Mouse (Mus musculus): ENCODE measurements at regions not wholly inside any gene's neighbourhood (a gene's known extent, or its start where the extent isn't known, plus 50 kb on each side); places are given as distances from the start of the nearest gene placed in this dataset.
A peak's percentile ranks its signal among the peaks of the same experiment; 100 is the strongest.

GRCm38 (mm10) chr16:13204948-13205470 is 51.3 kb upstream of the Mrtfb start:
- no peaks in the 10 kb centered on the region for H3K36me3 ChIP-seq (ENCODE audit: control insufficient read depth, insufficient read depth)
- H3K9ac ChIP-seq (ENCODE audit: low read depth, low read length): no peak overlapping the region
- no peak overlapping the region for H3K4me3 ChIP-seq (ENCODE audit: low read depth, low read length)
- ATAC-seq: no peak
- H3K9me3 ChIP-seq (ENCODE audit: control insufficient read depth): no peaks in the 10 kb centered on the region
- no peaks in the 10 kb centered on the region for H3K27me3 ChIP-seq (replicated peaks; ENCODE audit: control insufficient read depth, insufficient read depth, low read length)
- H3K27ac ChIP-seq (ENCODE audit: low read depth, low read length): no peak overlapping the region
- WGBS: 84% methylated on average over 6 of the region's 6 CpGs
- no peak overlapping the region for H3K4me2 ChIP-seq (replicated peaks; ENCODE audit: low read depth)
- H3K4me1 ChIP-seq (replicated peaks; ENCODE audit: control insufficient read depth, insufficient read depth, low read length): no peaks in the 10 kb centered on the region; the same call in 1 of the 2 replicates
- TF ChIP-seq CTCF (IDR thresholded peaks at IDR 0.05; ENCODE audit: low read depth): no peak

- Histone ChIP-seq H3K9ac (ENCODE audit: low read depth, low read length) (no peak overlapping the region), H3K4me1 (replicated peaks; ENCODE audit: control insufficient read depth, insufficient read depth, low read length) (no peaks in the 10 kb centered on the region; the same call in 1 of the 2 replicates), H3K4me2 (replicated peaks; ENCODE audit: low read depth) (no peak overlapping the region), H3K4me3 (ENCODE audit: low read depth, low read length) (no peak overlapping the region), H3K36me3 (ENCODE audit: control insufficient read depth, insufficient read depth) (no peaks in the 10 kb centered on the region), H3K9me3 (ENCODE audit: control insufficient read depth) (no peaks in the 10 kb centered on the region), H3K27ac (ENCODE audit: low read depth, low read length) (peak overlapping the region; percentile 42), H3K27me3 (replicated peaks; ENCODE audit: control insufficient read depth, insufficient read depth, low read length) (no peaks in the 10 kb centered on the region)
- no peak for TF ChIP-seq CTCF (IDR thresholded peaks at IDR 0.05; ENCODE audit: low read depth)
- ATAC-seq: peak; percentile 82
- 15% methylated on average over 5 of the region's 5 CpGs for WGBS
Observed at GRCm38 (mm10) chr16:13205855-13206254, 50.4 kb upstream of the Mrtfb start.

Data from intestine, postnatal 0 days (tissue).